Mouse (Mus musculus) liver, postnatal 0 days (tissue): ENCODE data around the gene Carmil2.

Experiments
- CTCF ChIP-seq: sonication (generic); IDR thresholded peaks from 2 replicates; pipeline ENCODE4 v1.5.1; 2016; ENCODE audit warnings: antibody characterized with exemption, low read depth
- EP300 ChIP-seq: IDR thresholded peaks from 2 replicates; pipeline ENCODE4 v1.6.1; 2016; ENCODE audit warnings: antibody characterized with exemption, low read depth, mild to moderate bottlenecking

- TF ChIP-seq CTCF (no peak), EP300 (no peak)
These were observed 3.3 kb downstream of the Carmil2 start for GRCm38 (mm10) chr8:105689256-105689982.
